In the genomic region with DNA sequence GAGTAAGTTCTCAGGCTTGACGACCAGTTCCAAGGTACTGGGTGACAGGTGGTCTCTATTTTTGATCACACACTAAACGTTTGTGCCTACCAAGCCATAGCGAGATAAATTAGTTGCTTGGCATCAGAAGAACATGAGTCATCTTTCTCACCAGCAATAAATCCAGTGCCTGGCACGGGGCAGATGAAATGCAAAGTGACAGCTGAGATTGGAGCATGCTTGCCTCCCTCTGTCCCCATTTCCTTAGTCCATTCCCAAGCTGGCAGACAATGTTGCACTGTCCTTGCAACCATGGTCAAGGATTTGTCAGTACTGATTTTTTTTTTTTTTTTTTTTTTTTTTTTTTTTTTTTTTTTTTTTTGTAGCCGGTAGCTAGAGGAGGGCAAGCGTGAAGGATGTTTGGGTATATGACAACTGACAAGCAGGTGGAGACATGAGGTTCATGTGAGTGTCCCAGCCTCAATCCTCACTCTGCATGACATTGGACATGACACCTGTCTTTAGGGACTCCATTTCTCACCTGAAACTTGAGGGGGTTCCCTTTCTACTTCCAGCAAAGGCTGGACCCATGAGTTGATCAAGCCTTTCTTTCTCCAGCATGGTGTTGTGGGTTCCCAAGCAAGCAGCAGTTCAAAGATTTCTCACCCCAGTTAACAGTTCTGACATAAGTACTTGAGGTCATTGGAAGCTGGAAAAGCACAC, we compare ENCODE assay signal across 11 mouse cellular contexts.
DNase-seq lines count a peak whose midpoint lies in the region; ATAC-seq lines count a peak whose summit lies in the region.
"Had no signal": no experiment of that assay in that cellular context is flagged by ENCODE, and none has a peak within 500 bp of the region (broad histone marks: within the 10 kb centered on the region; RNA-seq: fewer than 3 reads in every experiment).

No protein-coding gene starts in this region.

- ATAC-seq in forebrain, embryonic 14.5 days, result no peak
- ATAC-seq in erythroblast, adult 5-6 weeks (replicated peaks; ENCODE audit: low FRiP score, poor library complexity, severe bottlenecking), result no peak

- intact Hi-C loops in left cerebral cortex, postnatal 36 days (cut with DNase I), result loop anchor here (10.0 kb wide), 1 partner anchor 152 kb away; no protein-coding TSS in a partner anchor

- DNase-seq in heart, adult 11 months, result peak; percentile 85
- DNase-seq in heart, embryonic 10.5 days (ENCODE audit: low spot score), result no peak
- peak; percentile 64 for DNase-seq in adrenal gland, postnatal 10 days
- peak; percentile 81 to 85 for DNase-seq in cerebellum, postnatal 36 days
- peak; percentile 20 to 44 for DNase-seq in left cerebral cortex, postnatal 36 days (ENCODE audit: low spot score in 2 of 2)
- no peak for DNase-seq in forebrain, embryonic 14.5 days (ENCODE audit: low spot score)
- no peak for DNase-seq in heart, adult 9 months (ENCODE audit: low spot score in 2 of 2)

- H3K4me3 ChIP-seq in heart, embryonic 10.5 days, result no peak overlapping the region
- no peak overlapping the region for H3K4me3 ChIP-seq in forebrain, embryonic 14.5 days (ENCODE audit: low read depth, low read length)
- H3K4me3 ChIP-seq: embryonic facial prominence, embryonic 13.5 days; heart, embryonic 15.5 days; lung, embryonic 15.5 days had no signal

- H3K27me3 ChIP-seq in heart, embryonic 10.5 days (ENCODE audit: insufficient read depth, poor library complexity, severe bottlenecking), result no peaks in the 10 kb centered on the region
- no peaks in the 10 kb centered on the region for H3K27me3 ChIP-seq in forebrain, embryonic 14.5 days (replicated peaks; ENCODE audit: control insufficient read depth, insufficient read depth, low read length)
- H3K27me3 ChIP-seq: embryonic facial prominence, embryonic 13.5 days; heart, embryonic 15.5 days; lung, embryonic 15.5 days had no signal

- H3K4me2 ChIP-seq in forebrain, embryonic 14.5 days (ENCODE audit: low read length), result no peak overlapping the region
- H3K4me2 ChIP-seq: embryonic facial prominence, embryonic 13.5 days; heart, embryonic 15.5 days; lung, embryonic 15.5 days had no signal

- no peak overlapping the region for H3K27ac ChIP-seq in heart, embryonic 10.5 days
- H3K27ac ChIP-seq in forebrain, embryonic 14.5 days (ENCODE audit: low read depth, low read length), result no peak overlapping the region
- H3K27ac ChIP-seq: embryonic facial prominence, embryonic 13.5 days; heart, embryonic 15.5 days; lung, embryonic 15.5 days had no signal

- no peak overlapping the region for H3K9ac ChIP-seq in forebrain, embryonic 14.5 days (ENCODE audit: low read length)
- H3K9ac ChIP-seq: embryonic facial prominence, embryonic 13.5 days; heart, embryonic 15.5 days; lung, embryonic 15.5 days had no signal

- 68% methylated on average over 6 of the region's 6 CpGs for WGBS in heart, embryonic 10.5 days
- 73% methylated on average over 6 of the region's 6 CpGs for WGBS in forebrain, embryonic 14.5 days

- no peaks in the 10 kb centered on the region for H3K9me3 ChIP-seq in heart, embryonic 10.5 days
- no peaks in the 10 kb centered on the region for H3K9me3 ChIP-seq in forebrain, embryonic 14.5 days (replicated peaks; ENCODE audit: control insufficient read depth, low read length)
- H3K9me3 ChIP-seq: embryonic facial prominence, embryonic 13.5 days; heart, embryonic 15.5 days; lung, embryonic 15.5 days had no signal

- H3K36me3 ChIP-seq in heart, embryonic 10.5 days, result no peaks in the 10 kb centered on the region
- H3K36me3 ChIP-seq in forebrain, embryonic 14.5 days (ENCODE audit: control insufficient read depth, insufficient read depth, low read length), result no peaks in the 10 kb centered on the region
- H3K36me3 ChIP-seq: embryonic facial prominence, embryonic 13.5 days; heart, embryonic 15.5 days; lung, embryonic 15.5 days had no signal

- H3K4me1 ChIP-seq in heart, embryonic 10.5 days, result peaks cover 9% of the 10 kb centered on the region
- H3K4me1 ChIP-seq in forebrain, embryonic 14.5 days (ENCODE audit: control insufficient read depth, insufficient read depth, low read length), result no peaks in the 10 kb centered on the region
- H3K4me1 ChIP-seq: heart, embryonic 15.5 days had no signal

Comparison
In these comparisons a context has a peak if more than half of its experiments do, and no peak if none do; other contexts are left out.
1. DNase-seq: peak in heart, adult 11 months (single experiment), adrenal gland, postnatal 10 days (single experiment), cerebellum, postnatal 36 days (2 of 2) and left cerebral cortex, postnatal 36 days (2 of 2); none in heart, embryonic 10.5 days (single experiment), forebrain, embryonic 14.5 days (single experiment) and heart, adult 9 months (0 of 2).